In the genomic region with DNA sequence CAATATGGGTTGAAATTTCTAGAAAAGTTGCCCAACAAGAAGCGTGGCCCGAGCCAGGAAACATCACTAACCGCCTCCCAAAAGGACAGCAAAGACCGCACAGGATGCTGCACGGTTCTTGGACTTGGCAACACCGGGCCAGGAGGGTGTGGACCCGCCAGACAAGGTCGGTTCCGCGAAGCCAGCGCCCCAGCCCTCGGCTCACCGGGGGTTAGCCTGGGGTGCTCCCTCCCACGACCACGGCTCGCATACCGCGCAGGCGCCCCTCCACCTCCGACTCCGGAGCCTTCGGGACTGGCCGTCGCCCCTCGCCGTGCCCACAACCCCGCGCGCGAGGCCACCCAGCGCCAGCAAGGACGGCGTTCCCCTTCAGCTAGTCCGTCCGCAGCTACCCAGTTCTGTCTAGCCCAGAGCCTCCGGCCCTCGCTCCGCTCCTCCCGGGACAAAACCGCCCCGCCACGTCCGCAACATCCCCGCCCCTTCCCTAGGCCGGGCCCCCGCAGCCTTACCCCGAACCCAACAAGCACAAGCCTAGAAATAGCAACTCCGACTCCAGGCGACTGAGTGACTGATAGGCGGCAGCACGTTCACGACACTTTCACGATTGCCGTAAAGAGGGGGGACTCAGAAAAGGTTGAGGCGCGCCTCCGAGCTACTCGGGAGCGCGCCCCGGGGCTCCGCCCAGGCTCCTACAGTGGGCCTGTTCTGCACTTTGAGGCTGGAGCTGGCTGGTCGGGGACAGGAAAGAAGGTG, we compare ENCODE assay signal across 8 mouse cellular contexts. TPM values are rescaled to one million over a fixed set of nuclear protein-coding genes. Genes with fewer than 3 reads are reported as not detected.
DNase-seq lines count a peak whose midpoint lies in the region; ATAC-seq lines count a peak whose summit lies in the region.

Gene Dram2 (plus strand): TSS at position 628 of the 753 bp plus-strand sequence.
Gene Cept1 (minus strand): TSS at position 632 of the 753 bp plus-strand sequence.

- H3K36me3 ChIP-seq in hindbrain, embryonic 12.5 days, result no peaks in the 10 kb centered on the region

- H3K27me3 ChIP-seq in hindbrain, embryonic 12.5 days, result no peaks in the 10 kb centered on the region

- whole genome bisulfite sequencing in hindbrain, embryonic 12.5 days, result under 1% methylated on average over 61 of the region's 63 CpGs

- H3K4me2 ChIP-seq in hindbrain, embryonic 12.5 days (replicated peaks), result peak within 1 kb of the TSS; percentile 70

- no peaks in the 10 kb centered on the region for H3K9me3 ChIP-seq in hindbrain, embryonic 12.5 days (replicated peaks)

- peak; percentile 97 for DNase-seq in NIH3T3 (ENCODE audit: low read depth)
- peak; percentile 93 to 96 for DNase-seq in cerebellum, postnatal 10 days
- peak; percentile 91 for DNase-seq in frontal cortex, postnatal 10 days (ENCODE audit: low spot score in 2 of 2)
- peak; percentile 91 to 94 for DNase-seq in layer of hippocampus, postnatal 14 days (ENCODE audit: low spot score in 2 of 2)
- peak; percentile 93 for DNase-seq in lung, postnatal 14 days
- peak; percentile 85 for DNase-seq in retina, adult 2 months (ENCODE audit: low read depth, low spot score)
- DNase-seq in thymus, postnatal 36 days, result peak; percentile 91 to 94

- peak; percentile 98 for ATAC-seq in hindbrain, embryonic 12.5 days (ENCODE audit: low FRiP score)

- H3K4me3 ChIP-seq in hindbrain, embryonic 12.5 days, result peak within 1 kb of the TSS; percentile 78

- H3K4me1 ChIP-seq in hindbrain, embryonic 12.5 days, result peaks cover 15% of the 10 kb centered on the region

- H3K27ac ChIP-seq in hindbrain, embryonic 12.5 days, result peak within 1 kb of the TSS; percentile 97

- H3K9ac ChIP-seq in hindbrain, embryonic 12.5 days, result peak within 1 kb of the TSS; percentile 87

RNA-seq across cellular contexts. Expression of gene Dram2, which starts in this region (rescaled TPM):
- 49.1 and 50.2 TPM in 2 replicates for polyA plus RNA-seq in hindbrain, embryonic 12.5 days (2016; fragmentation: Nextera tagmentation; extraction: Ambion mirVana)
- total RNA-seq in layer of hippocampus, postnatal 14 days (2021), result 10 to 100 TPM; 42.5 to 44.7 TPM

RNA-seq across cellular contexts. Expression of gene Cept1, which starts in this region (rescaled TPM):
- 36.7 and 40.7 TPM in 2 replicates for polyA plus RNA-seq in hindbrain, embryonic 12.5 days (2016; fragmentation: Nextera tagmentation; extraction: Ambion mirVana)
- 10 to 100 TPM; 35.5 to 40.2 TPM for total RNA-seq in layer of hippocampus, postnatal 14 days (2021)

Comparison
In these comparisons a context has a peak if more than half of its experiments do, and no peak if none do; other contexts are left out.
1. Peak in every context shown above with its lines: DNase-seq, ATAC-seq, H3K4me3 ChIP-seq and H3K27ac ChIP-seq.